Mouse (Mus musculus): Measurements from ENCODE around the gene Mamdc4.
A peak's percentile ranks its signal among the peaks of the same experiment; 100 is the strongest.
"Not testable (repeated sequence)": the region's sequence is repeated elsewhere in the genome, so short reads cannot be mapped to it uniquely, and the experiment has no call there.

Mamdc4 gene

DNA sequence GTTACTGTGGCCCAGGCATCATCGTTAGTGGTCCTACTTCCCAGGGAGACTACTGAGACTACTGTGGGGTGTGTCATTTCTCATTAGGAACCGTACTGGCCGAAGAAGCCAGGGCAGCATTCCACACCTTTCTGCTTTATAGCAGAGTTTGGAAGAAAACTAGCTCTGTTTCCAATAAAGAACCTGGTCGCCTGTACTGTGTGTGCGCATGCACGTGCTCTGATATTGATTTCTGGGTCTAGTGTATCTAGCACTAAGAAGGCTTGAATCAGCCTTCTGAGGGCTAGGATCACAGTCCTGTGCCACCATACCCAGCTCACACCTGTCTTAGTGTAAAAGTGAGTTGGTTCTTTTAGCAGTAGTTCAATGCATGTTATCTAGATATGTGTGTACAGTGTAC lies 15.9 kb downstream of the Mamdc4 start:
- no peak for DNase-seq

DNA sequence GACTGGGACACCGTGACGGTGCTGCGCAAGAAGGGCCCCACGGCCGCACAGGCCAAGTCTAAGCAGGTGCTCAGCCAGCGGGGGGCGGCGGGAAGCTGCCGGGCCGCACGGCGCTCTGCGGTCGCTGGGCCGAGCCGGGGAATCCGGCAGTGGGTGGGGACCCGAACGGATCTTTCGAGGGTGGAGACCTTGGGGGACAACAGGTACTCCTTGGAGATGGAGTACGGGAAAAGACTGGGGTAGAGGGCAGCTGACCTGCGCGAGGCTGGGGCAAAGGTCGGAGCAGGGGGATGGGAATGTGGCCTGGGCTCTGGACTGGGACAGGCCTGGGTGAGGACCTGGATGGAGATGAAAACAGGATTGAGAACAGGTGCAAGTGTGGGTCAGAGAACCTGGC lies 16.7 kb downstream of the Mamdc4 start:
- no peak for DNase-seq

DNA sequence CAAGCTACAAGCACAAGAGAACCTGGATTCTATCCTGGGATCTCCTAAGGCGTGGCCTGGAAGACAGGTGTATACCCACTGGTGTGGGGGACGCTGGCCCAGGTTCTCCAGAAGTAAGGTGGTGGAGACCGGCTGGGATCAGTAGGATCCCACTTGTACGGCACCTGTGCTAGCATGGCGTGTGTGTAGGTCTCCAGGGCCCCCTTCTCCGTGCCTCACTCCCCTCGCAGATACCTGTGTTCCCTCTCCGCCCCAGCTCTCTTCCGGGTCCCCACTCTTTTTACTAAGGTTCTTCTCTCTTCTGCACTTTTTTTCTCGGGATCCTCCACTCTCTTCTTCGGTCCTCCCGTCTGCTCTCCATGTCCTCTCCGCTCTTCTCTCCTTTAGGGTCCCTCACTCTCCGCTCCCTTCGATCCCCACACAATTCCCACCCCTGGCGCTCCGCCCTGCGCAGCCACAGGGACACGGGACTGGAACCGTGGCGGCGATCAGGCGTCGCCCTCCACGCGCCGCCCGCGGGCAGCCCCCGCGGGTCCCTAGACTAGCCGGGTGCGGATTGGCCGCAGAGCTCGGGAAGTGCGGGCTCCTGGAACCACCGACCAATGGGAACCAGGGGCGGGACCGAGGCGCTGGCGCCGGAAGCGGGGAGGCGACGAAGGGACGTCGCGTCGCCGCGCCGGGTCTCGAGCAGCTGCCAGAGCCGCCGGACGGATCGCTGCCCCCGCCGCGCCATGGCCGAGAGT lies 17.3 kb downstream of the Mamdc4 start, which contains the start of gene Edf1:
Edf1 (plus strand) TSS at position 627 of the 743 bp plus-strand sequence.
- peak; percentile 95 for DNase-seq

DNA sequence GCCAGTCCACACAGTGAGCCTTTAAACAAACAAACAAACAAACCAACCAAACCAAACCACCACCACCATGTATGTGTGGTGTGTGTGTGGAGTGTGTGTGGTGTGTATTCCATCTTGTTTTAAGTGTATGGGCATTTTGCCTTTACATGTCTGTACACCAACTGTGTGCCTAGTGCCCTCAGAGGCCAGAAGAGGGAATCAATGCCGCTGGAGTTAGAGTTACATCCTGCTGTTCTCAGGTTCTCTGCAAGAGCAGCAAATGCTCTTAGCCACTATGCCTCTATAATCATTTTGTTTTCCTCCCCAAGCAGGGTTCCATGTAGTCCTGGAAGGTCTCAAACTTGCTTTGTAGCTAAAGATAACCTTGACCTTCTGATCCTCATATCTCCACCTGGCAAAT lies 18.3 kb downstream of the Mamdc4 start:
- DNase-seq: no peak

DNA sequence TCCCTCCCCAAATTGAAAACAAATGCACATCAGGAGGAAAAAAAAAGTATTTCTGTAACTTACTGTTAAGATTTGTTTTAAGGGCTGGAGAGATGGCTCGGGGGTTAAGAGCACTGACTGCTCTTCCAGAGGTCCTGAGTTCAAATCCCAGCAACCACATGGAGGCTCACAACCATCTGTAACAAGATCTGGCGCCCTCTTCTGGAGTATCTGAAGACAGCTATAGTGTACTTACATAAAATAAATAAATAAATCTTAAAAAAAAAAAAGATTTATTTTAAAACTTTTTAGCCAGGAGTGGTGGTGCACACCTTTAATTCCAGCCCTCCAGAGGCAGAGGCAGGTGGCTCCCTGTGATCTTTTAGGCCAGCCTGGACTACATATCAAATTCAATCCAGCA lies 19.2 kb downstream of the Mamdc4 start:
- DNase-seq: not testable (repeated sequence)

DNA sequence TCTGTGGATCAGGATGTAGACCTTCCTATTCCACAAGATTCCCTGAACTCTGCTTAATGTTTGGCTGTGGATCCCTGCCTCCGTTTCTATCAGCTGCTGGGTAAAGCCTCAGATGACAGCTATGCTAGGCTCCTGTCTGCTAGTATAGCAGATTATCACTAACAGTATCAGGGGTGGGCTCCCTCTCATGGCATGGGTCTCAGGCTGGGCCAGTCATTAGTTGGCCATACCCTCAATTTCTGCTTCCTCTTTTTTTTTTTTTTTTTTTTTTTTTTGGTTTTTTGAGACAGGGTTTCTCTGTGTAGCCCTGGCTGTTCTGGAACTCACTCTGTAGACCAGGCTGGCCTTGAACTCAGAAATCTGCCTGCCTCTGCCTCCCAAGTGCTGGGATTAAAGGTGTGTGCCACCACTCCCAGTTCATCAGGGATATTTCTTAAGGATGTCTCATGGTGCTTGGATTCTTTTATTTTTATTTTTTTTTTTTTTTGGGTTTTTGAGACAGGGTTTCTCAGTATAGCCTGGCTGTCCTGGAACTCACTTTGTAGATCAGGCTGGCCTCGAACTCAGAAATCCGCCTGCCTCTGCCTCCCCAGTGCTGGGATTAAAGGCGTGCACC lies 21.4 kb downstream of the Mamdc4 start:
- not testable (repeated sequence) for DNase-seq

DNA sequence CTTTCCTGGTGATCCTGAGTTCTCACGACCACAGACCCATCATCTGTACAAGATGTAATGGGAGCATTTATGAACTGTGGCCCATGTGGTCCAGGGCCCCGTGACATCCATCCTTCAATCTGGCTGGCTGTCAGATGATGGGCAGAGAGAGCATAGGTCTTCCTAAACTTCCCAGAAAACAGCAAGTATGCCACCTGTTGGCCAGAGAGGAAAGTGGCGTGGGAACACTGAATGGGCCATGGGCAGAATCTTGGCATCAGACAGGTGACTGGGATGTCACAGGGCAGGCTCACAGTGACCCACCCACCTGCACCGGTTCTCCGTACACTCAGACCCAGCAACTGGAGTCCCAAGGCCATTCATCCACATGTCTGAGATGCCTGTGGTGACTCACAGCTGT lies 23.5 kb downstream of the Mamdc4 start:
- peak; percentile 70 for DNase-seq

DNA sequence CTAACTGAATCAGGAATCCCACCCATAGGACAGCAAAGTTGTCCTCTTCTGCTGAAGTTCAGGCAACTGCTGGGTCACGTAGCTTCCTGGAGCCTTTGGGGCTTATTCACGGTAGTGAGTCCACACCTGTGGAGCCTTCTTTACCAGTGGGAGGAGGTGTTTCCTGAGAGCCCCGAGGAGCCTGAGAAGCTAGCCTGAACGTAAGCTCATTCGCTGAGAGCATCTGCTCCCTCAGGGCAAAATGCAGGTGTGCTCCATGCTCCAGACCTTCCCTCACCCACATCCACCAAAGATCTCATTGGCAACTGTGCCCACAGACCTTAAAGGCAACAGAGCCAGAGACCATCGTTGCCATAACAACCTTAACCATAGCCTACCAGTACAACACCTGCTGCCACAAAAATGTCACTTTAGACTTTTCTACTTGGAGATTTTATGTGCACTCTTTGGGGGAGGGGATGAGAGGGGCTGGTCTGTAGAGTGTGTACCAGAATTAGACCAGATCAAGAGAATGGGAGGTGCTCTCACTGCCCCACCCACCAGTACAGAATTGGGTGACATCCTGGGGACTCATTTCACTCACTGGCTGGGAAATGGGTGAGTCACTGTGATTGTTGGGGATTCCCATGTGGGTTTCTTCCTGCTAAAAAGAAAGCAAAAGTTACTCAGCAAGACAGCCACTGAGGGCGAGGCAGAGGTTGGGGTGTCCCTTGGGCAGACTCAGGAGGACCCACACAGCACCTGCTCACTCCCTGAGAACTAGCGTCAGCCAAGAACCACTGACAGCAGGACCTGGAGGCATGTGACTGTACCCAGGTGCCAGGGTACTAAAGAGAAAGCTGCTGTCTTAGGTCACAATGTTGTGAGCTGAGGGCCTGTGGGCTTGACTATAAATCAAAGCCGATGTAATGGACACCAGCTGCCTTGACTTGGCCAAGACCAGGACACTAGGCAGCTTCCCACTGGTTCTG lies 25.3 kb downstream of the Mamdc4 start:
- DNase-seq: peak; percentile 83

DNA sequence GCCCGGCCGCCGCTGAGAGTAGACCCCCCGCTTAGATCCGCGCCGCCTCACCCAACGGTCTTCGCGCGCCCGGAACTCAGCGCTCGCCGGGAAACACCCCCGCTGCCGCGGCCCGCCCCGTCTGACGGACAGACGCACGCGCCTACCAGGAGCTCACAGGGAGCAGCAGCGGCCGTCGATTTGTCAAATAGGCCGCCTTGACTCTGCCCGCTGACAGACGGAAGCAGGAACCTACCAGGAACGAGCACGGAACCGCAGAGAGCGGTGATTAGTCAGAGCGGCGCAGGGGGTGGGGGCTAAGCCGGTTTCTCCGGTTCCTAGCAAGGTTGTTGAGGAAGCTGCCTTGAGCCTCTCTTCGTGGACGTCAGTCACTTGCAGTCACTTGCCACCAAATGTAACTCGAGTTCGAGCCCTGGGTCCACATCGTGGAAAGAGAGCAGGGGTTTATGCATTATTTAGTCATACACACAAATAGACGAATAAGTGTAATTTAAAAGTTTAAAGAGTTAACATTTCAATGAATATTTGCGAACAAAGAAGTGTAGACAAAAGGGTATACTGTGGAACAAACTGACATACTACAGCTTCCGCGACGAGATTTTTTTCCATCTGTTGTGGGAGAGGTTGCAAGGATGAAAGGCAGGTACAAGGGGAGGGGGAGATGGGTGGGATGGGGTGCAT lies 27.7 kb downstream of the Mamdc4 start, which contains the start of gene Traf2:
Traf2 (minus strand) TSS at position 130 of the 681 bp plus-strand sequence.
- peak; percentile 98 for DNase-seq

DNA sequence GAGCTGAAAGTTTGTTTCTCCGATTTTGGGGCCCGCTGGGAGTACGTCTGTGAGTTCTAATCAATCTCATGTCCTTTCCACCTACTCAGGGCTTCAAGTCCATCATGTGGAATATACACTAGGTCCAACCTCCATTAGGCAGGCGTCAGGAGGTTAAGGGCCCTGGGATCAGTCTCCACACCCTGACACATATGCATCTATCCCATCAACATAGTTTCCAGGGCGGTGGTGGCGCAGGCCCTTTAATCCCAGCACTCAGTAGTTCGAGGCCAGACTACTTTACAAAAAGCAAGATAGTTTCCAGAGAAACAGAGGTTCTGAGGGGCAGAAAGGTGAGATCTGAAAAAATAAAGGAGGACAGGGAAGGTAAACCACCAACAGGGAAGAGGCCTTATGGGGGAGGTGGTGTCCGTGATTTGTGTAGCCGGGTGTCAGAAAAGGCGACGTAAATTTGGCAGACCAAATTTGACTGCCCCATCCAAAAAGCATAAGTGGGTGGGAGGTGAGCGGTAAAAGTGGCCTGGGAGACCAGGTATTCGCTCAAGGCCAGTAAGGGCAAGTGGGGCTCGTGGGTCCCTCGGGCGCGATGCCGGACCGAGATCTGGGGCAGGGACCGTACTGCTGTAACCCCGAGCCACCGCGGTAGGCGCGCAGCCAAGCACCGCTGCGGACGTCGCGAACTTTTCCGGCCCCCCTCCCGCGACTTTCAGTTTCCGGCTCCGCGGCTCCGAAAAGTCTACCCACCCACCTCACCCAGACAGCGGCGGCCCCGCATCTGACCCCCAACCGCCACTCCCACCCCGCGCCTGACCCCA lies 28.4 kb downstream of the Mamdc4 start:
- DNase-seq: peak; percentile 29

DNA sequence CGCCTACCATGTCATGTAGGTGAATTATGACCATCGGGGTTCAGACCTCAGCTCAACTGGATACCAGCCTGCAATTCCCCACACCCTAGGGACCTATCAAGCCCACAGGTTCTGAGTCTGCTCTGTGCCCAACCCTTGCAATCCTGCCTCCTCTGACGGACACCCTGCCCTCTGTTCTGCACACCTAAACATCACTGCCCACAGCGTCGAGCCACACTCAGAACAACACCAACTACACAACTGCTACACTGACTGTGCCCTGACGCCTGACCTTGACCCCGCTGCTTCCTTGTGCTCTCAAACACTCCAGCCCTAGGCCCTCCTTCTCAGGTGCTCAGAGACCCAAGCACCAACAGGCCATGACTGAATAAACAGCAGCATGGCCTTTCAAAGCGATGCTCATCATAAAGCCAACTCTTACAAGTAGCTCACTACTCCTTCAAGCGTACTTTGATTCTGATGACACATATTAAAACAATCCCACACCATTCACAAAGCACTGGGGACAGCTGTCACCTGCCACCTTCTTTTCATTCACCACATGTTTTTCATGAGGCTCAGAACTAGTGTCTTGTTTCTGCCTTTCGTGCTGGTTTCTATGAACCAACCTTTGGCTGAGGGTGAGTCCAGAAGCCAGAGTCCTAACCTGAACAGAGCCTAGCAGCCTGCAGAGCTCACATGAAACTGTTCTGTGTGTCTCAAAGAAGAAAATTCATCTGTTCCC lies 32.8 kb downstream of the Mamdc4 start:
- no peak for DNase-seq

DNA sequence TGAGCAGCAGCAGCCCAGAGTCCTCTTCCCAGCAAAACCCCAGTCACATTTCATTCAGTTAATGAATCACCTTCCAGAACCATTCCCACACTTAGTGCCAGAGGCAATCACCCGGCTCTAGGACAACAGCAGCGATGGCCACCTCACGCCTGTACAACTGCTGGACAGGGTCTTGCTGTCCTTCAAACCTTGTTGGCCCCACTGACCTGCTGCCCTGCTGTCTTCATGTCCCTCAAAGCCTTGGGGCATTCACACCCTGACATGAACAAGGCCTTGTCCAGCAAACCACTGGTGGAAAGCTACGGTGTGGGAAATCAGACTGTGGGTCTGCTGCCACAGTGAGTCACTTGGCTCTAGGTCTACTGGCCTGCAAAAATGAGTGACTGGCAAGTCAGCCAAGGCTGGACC lies 34.1 kb downstream of the Mamdc4 start:
- DNase-seq: no peak

DNA sequence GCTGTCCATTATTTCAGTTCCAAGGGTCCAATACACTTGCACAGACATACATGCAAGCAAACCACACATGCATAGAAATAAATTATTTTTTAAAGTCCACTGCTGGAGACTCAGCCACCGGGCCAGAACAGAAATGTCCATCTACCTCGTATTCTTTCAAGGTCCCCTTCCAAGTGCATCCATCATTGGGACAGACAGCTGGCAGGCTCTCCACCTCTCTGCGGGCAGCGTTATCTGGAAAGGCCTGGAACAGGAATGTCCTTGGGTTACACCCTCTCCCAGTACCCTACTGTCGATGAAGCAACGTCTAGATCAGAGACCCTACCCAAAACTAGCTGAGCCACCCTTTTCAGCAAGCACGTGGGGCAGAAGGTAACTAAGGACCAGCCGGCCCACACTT lies 38.1 kb downstream of the Mamdc4 start:
- no peak for DNase-seq

DNA sequence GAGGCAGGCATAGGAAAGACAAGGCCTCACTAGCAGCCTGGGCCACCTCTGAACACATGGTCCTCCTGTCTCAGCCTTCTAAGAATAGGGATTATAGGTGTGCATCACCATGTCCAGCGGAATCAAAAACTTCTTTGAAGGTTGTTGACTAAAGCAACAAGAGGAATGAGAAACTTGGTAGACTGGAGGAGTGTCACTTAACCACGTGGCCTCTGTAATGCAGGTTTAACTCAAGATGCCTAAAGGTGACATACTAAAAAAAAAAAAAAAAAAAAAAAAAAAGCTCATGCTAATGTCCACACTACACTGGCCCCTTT lies 39.8 kb downstream of the Mamdc4 start:
- no peak for DNase-seq

DNA sequence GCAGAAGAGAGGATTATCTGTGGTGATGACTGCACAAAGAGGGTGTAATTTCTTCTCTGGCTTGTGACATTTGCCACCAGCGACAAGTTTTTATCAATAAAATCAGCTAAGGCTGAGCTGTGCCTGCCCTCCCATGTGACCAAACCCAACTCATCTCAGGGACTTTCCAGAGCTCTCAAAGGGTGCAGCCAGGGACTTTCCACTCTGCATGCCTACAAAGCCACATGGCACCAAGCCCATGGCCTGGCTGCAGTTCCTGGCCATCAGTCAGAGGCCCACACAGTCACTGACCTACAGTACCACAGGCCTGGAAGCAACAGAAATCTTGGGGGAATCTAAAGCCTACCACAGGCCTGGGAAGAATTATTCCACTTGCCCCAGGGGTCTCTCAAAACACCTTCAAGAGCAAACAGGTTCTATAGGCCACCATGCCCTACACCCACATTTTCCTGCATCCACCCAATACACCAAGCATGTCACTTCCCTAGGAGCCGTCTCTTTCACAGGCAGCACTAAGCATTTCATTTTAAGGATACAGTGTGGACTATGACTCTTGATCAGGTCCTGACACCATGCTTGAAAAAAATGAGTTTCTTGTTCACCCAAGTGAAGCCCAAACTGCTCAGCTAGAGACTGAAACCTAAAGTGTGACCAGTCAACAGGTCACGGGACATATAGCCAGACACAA lies 40.3 kb downstream of the Mamdc4 start:
- DNase-seq: peak; percentile 25

DNA sequence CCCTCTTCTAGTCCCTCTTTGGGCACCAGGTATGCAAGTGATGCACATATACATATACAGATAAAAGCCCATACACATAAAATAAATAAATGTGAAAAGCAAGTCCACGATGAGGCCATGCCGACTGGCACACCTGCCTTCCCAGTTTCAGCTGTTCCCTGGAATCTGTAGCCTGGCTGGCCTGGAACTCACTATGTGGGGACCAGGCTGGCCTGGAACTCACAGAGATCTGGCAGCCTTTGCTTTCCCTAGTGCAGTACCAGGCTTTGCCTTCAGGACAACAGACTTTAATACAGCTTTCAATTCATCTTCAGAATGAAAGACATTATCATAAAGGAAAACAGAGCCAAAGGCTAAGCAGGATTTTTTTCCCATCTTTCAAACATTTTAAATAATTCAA lies 40.9 kb downstream of the Mamdc4 start:
- no peak for DNase-seq

DNA sequence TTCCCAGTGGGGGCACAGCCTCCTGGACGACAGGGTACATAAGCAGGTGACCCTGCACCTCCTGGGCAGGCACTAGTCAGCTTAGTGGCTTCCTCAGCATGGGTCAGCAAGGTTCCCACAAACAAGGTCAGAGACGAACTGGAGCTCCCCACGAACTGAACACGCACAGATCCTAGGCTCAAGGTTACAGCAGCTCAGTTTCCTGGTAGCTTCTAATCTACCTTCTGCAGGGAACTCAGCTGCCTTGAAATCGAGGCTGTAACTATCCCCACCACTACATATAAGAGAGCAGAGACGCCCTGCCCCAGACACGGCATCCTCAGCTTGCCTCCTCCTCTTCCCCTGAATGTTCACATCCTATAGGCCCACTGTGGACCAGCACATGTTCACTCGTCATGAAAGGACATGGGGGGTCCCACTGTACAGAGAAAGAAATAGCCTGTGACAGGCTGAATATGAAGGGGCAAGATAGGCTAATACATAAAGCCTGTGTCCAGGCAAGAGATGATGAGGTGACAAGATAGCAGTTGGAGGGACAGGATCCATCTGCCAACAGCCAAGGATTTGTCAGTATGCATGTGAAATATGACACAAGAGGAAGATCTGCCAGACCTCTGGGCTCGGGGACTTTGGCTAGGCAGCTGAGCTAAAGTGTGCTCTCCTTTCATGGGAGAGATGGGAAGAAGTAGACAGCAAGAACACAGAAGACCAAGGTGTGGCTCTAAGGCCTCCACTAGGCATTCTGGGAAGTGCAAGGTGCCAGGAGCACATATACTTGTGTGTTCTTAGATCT lies 47.9 kb downstream of the Mamdc4 start:
- no peak for DNase-seq

Data from thymus, postnatal 14 days (tissue).